Mouse (Mus musculus): ENCODE results near the gene Peg12. TPM values are rescaled to one million over a fixed set of nuclear protein-coding genes. Genes with fewer than 3 reads are reported as not detected.

Gene Peg12
- polyA plus RNA-seq (2012; rRNA removed): 0.74 and 0.84 TPM in 2 replicates

GRCm38 (mm10) chr7:62463878-62464755 lies at the start of gene Peg12:
Gene Peg12 (minus strand): TSS chr7:62464510.

GRCm38 (mm10) chr7:62419493-62420360 lies 44.6 kb downstream of the Peg12 start, which contains the start of gene Mkrn3:
Gene Mkrn3 (minus strand): TSS chr7:62420139.

Other genes starting within 250 kb of the Peg12 start
- gene Ndn, start 117.9 kb downstream of the Peg12 start, polyA plus RNA-seq (2012; rRNA removed): 1.8 and 2.9 TPM in 2 replicates
- 0.05 and 0.33 TPM in 2 replicates for gene Magel2, start 87.5 kb downstream of the Peg12 start, polyA plus RNA-seq (2012; rRNA removed)
- 0.32 and 0.41 TPM in 2 replicates for gene Mkrn3, start 44.4 kb downstream of the Peg12 start, polyA plus RNA-seq (2012; rRNA removed)